Mouse (Mus musculus): ENCODE data around the gene Isyna1. TPM values are rescaled to one million over a fixed set of nuclear protein-coding genes. Genes with fewer than 3 reads are reported as not detected.

Gene Isyna1
- total and polyA plus RNA-seq, 3 experiments, result 84.1 to 189 TPM; not detected in 1

DNA sequence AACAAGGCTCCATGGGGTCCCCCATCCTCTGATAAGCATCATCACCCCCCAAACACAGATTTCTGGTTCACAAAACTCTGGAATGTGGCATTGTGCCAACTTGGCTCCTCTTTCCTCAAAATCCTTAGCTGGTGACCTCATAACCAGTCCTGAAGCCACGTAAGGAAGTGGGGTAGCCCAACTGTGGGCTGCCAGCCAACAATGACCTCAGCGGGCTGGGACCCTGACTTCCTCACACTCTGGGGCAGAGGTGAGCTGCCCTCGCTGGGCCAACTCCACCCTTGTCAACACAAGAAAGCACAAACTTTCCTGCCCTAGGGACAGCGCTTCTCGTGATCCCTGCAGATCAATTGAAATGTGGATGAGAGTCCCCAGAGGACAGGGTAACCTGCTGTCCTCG, 39.9 kb downstream of the Isyna1 start:
- H3K9ac ChIP-seq (ENCODE audit: control insufficient read depth, low read depth, low read length, poor library complexity, severe bottlenecking), result no peak overlapping the region
- DNase-seq (ENCODE audit: low read depth, low spot score), result no peak
- H3K79me2 ChIP-seq (ENCODE audit: control insufficient read depth, insufficient read depth, low read length, poor library complexity), result no peaks in the 10 kb centered on the region; the same call in 1 of the 2 replicates
- peaks cover 6 to 21% of the 10 kb centered on the region in 2 experiments for H3K4me1 ChIP-seq (ENCODE audit: control insufficient read depth in 1 of 2, insufficient read depth in 2 of 2, low read length in 2 of 2)
- H3K27me3 ChIP-seq (ENCODE audit: control insufficient read depth in 1 of 2, insufficient read depth in 2 of 2, low read length in 2 of 2), result no peaks in the 10 kb centered on the region
- no peak overlapping the region for H3K4me3 ChIP-seq (ENCODE audit: control insufficient read depth in 1 of 2, insufficient read depth in 1 of 2, low read depth in 2 of 2, low read length in 2 of 2)
- H3K27ac ChIP-seq (ENCODE audit: control insufficient read depth, low read depth, low read length), result no peak overlapping the region
- peak; percentile 52; the same call in 1 of the 2 replicates for TF ChIP-seq ETS1 (IDR thresholded peaks at IDR 0.05; ENCODE audit: low read depth, low read length)
- 0 out of 4 replicates have a peak, but pooled peaks of 1 of the 2 experiments have one; percentile 12 for TF ChIP-seq EP300 (IDR thresholded peaks at IDR 0.05; ENCODE audit: low read depth in 1 of 2, low read length in 2 of 2)
- no peak for TF ChIP-seq RCOR1 (IDR thresholded peaks at IDR 0.05; ENCODE audit: low read depth, low read length)
- 0 out of 4 replicates have a peak, but pooled peaks cover 0 to 6% of the 10 kb centered on the region in 2 experiments for H3K36me3 ChIP-seq (ENCODE audit: control insufficient read depth in 1 of 2, insufficient read depth in 2 of 2, low read length in 2 of 2)
- no peaks in the 10 kb centered on the region for H3K9me3 ChIP-seq (replicated peaks; ENCODE audit: insufficient read depth, low read length)

DNA sequence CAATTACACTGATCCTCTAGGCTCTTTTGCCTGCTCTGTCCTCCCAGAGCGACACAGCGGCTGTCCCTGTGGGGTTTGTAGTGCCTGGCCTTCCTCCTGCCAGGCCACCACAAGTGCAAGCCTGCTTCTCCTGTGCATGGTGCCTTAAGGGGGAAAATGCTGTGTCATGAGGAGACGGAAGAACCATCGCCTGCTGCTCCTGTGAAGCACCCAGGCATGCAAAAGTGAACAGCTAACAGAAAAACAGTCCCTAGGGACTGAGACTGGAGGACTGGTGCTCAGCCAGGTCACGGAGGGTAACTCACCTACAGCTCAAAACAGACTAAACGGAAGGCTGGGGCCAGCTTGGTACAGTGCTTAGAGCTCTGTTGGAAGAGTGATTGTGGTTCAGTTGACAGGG, 41.4 kb downstream of the Isyna1 start:
- 0 out of 4 replicates have a peak, but pooled peaks cover 0 to 6% of the 10 kb centered on the region in 2 experiments for H3K36me3 ChIP-seq (ENCODE audit: control insufficient read depth in 1 of 2, insufficient read depth in 2 of 2, low read length in 2 of 2)
- H3K9me3 ChIP-seq (replicated peaks; ENCODE audit: insufficient read depth, low read length), result no peaks in the 10 kb centered on the region
- H3K79me2 ChIP-seq (ENCODE audit: control insufficient read depth, insufficient read depth, low read length, poor library complexity), result no peaks in the 10 kb centered on the region
- no peak overlapping the region for H3K4me3 ChIP-seq (ENCODE audit: control insufficient read depth in 1 of 2, insufficient read depth in 1 of 2, low read depth in 2 of 2, low read length in 2 of 2)
- TF ChIP-seq MYC (IDR thresholded peaks at IDR 0.05; ENCODE audit: low read depth, low read length) (no peak), ELF1 (IDR thresholded peaks at IDR 0.05; ENCODE audit: low read depth, low read length) (peak; percentile 50; the same call in 1 of the 2 replicates), TAL1 (IDR thresholded peaks at IDR 0.05; ENCODE audit: low read length) (no peak), ETS1 (IDR thresholded peaks at IDR 0.05; ENCODE audit: low read depth, low read length) (no peak), ZMIZ1 (IDR thresholded peaks at IDR 0.05; ENCODE audit: low read depth, low read length) (no peak), MAFK (IDR thresholded peaks at IDR 0.05; ENCODE audit: borderline replicate concordance, low read depth, low read length) (0 out of 2 replicates have a peak, but pooled peaks have one; percentile 54), ZNF384 (IDR thresholded peaks at IDR 0.05; ENCODE audit: low read depth, low read length) (no peak), POLR2A (IDR thresholded peaks at IDR 0.05; ENCODE audit: control insufficient read depth in 1 of 2, insufficient read depth in 1 of 2, low read depth in 1 of 2, low read length in 2 of 2, poor library complexity in 1 of 2) (peak in 1 of 2 experiments; percentile 14; a peak in 1 of 4 replicates), HCFC1 (IDR thresholded peaks at IDR 0.05; ENCODE audit: low read depth, low read length) (0 out of 2 replicates have a peak, but pooled peaks have one; percentile 22), GABPA (IDR thresholded peaks at IDR 0.05; ENCODE audit: low read depth, low read length) (peak; percentile 79; the same call in 1 of the 2 replicates), BHLHE40 (IDR thresholded peaks at IDR 0.05; ENCODE audit: borderline replicate concordance, low read depth, low read length) (no peak), CHD1 (IDR thresholded peaks at IDR 0.05; ENCODE audit: low read depth, low read length) (no peak)
- DNase-seq (ENCODE audit: low read depth, low spot score), result peak; percentile 59
- peak overlapping the region; percentile 47 for H3K27ac ChIP-seq (ENCODE audit: control insufficient read depth, low read depth, low read length)
- no peaks in the 10 kb centered on the region for H3K27me3 ChIP-seq (ENCODE audit: control insufficient read depth in 1 of 2, insufficient read depth in 2 of 2, low read length in 2 of 2)
- peak overlapping the region; percentile 34 for H3K9ac ChIP-seq (ENCODE audit: control insufficient read depth, low read depth, low read length, poor library complexity, severe bottlenecking)
- H3K4me1 ChIP-seq (ENCODE audit: control insufficient read depth in 1 of 2, insufficient read depth in 2 of 2, low read length in 2 of 2), result peaks cover 10 to 19% of the 10 kb centered on the region in 2 experiments

All from MEL (cell line).